Comparison of ENCODE assay signal across 8 mouse cellular contexts in the genomic region with DNA sequence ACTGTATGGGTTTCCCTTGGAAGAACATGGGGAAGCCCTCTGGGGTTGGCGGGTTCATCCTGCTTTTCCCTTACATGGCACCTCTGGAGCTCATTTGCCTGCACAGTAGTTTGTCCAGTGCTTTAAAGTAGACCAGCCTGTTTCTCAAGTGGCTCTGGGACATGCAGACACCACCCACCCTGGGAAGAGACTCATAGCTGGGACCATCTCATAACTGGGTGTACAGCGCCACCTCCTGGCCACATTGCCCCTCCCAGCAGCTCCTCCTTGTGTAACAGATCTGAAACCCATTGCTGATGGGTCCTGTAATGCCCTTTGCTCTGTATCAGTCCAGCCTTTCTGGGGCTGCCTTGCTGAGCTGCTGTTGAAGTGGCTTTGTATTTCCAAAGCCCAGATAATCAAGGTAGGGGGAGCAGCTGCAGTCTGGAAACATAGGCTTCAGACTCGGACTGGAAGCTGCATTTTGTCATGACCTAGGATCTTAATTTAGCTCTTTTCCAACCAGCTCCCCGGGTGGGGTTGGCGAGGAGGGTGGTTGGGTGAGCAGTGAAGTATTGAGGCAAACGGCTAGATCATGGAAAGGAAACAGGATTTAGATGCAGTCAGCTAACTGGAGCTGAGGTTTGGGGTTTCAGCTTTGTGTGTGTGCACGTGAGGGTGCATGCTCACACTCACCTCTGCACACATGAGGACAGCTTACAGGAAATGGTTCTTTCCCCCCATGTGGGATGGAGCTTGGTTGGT. TPM values are rescaled to one million over a fixed set of nuclear protein-coding genes. Genes with fewer than 3 reads are reported as not detected.
A peak's percentile ranks its signal among the peaks of the same experiment; 100 is the strongest.
DNase-seq lines count a peak whose midpoint lies in the region; ATAC-seq lines count a peak whose summit lies in the region.

No protein-coding gene starts in this region.

- WGBS in hindbrain, embryonic 15.5 days = 66% methylated on average over 7 of the region's 7 CpGs

- peaks cover 27% of the 10 kb centered on the region for H3K36me3 ChIP-seq in hindbrain, embryonic 15.5 days

- ATAC-seq in hindbrain, embryonic 15.5 days (ENCODE audit: low FRiP score, low read depth) = peak; percentile 52

- no peak overlapping the region for H3K4me2 ChIP-seq in hindbrain, embryonic 15.5 days

- H3K27ac ChIP-seq in hindbrain, embryonic 15.5 days (replicated peaks) = no peak overlapping the region

- no peak overlapping the region for H3K4me3 ChIP-seq in hindbrain, embryonic 15.5 days

- peaks cover 50% of the 10 kb centered on the region for H3K4me1 ChIP-seq in hindbrain, embryonic 15.5 days (replicated peaks)

- H3K27me3 ChIP-seq in hindbrain, embryonic 15.5 days = no peaks in the 10 kb centered on the region

- no peak overlapping the region for H3K9ac ChIP-seq in hindbrain, embryonic 15.5 days

- peak; percentile 90 for DNase-seq in R1 (ENCODE audit: low read depth, low spot score)
- DNase-seq in cerebellum, postnatal 36 days = peak; percentile 88 to 89
- DNase-seq in gastrocnemius, adult 18-20 months (ENCODE audit: low spot score) = peak; percentile 91
- DNase-seq in layer of hippocampus, postnatal 36 days = peak; percentile 78 to 82
- peak; percentile 96 for DNase-seq in lung, postnatal 36 days
- DNase-seq in retina, postnatal 1 day = peak; percentile 91
- DNase-seq in urinary bladder, adult 18-20 months (ENCODE audit: low spot score in 2 of 2) = peak; percentile 67 to 72

- H3K9me3 ChIP-seq in hindbrain, embryonic 15.5 days = no peaks in the 10 kb centered on the region

RNA-seq across cellular contexts. Expression of a gene that starts 10.0 kb away (rescaled TPM):
- total RNA-seq in gastrocnemius, adult 18-20 months (2021) = 1 to 10 TPM; 2.9 to 3.6 TPM
- polyA plus RNA-seq in hindbrain, embryonic 15.5 days (2015; fragmentation: Nextera tagmentation; extraction: Ambion mirVana) = 4.2 and 11.6 TPM in 2 replicates
- under 1 TPM; 0.35 to 0.40 TPM for total RNA-seq in layer of hippocampus, postnatal 36 days (2021)

RNA-seq across cellular contexts. Expression of a gene that starts 12.0 kb away (rescaled TPM):
- total RNA-seq in gastrocnemius, adult 18-20 months (2021) = 100 to 1,000 TPM in 1 of 2 experiments, 10 to 100 TPM in 1; 84.5 to 110 TPM
- 19.0 and 19.4 TPM in 2 replicates for polyA plus RNA-seq in hindbrain, embryonic 15.5 days (2015; fragmentation: Nextera tagmentation; extraction: Ambion mirVana)
- total RNA-seq in layer of hippocampus, postnatal 36 days (2021) = 100 to 1,000 TPM; 103 to 114 TPM

RNA-seq across cellular contexts. Expression of a gene that starts 40.2 kb away (rescaled TPM):
- 10 to 100 TPM; 20.4 to 22.4 TPM for total RNA-seq in gastrocnemius, adult 18-20 months (2021)
- polyA plus RNA-seq in hindbrain, embryonic 15.5 days (2015; fragmentation: Nextera tagmentation; extraction: Ambion mirVana) = 61.6 and 64.7 TPM in 2 replicates
- 10 to 100 TPM; 25.8 to 28.0 TPM for total RNA-seq in layer of hippocampus, postnatal 36 days (2021)

RNA-seq across cellular contexts. Expression of a gene that starts 50.7 kb away (rescaled TPM):
- 1 to 10 TPM; 8.6 to 9.1 TPM for total RNA-seq in gastrocnemius, adult 18-20 months (2021)
- polyA plus RNA-seq in hindbrain, embryonic 15.5 days (2015; fragmentation: Nextera tagmentation; extraction: Ambion mirVana) = 22.8 and 25.1 TPM in 2 replicates
- total RNA-seq in layer of hippocampus, postnatal 36 days (2021) = 10 to 100 TPM; 12.0 to 12.6 TPM

RNA-seq across cellular contexts. Expression of a gene that starts 50.8 kb away (rescaled TPM):
- under 1 TPM in 1 of 2 experiments, not detected in 1; 0.09 TPM for total RNA-seq in gastrocnemius, adult 18-20 months (2021)
- polyA plus RNA-seq in hindbrain, embryonic 15.5 days (2015; fragmentation: Nextera tagmentation; extraction: Ambion mirVana) = 0.14 and 0.22 TPM in 2 replicates
- total RNA-seq in layer of hippocampus, postnatal 36 days (2021) = under 1 TPM; 0.27 to 0.30 TPM
